Mouse (Mus musculus): ENCODE data around the gene Pole4.
"Not testable (repeated sequence)": the region's sequence is repeated elsewhere in the genome, so short reads cannot be mapped to it uniquely, and the experiment has no call there.

Pole4 gene

GRCm38 (mm10) chr6:82714841-82715240, 9.7 kb upstream of the Pole4 start:
- DNase-seq, result no peak

GRCm38 (mm10) chr6:82714243-82714642, 9.1 kb upstream of the Pole4 start:
- peak; percentile 74 for DNase-seq

GRCm38 (mm10) chr6:82707742-82708141, 2.6 kb upstream of the Pole4 start:
- DNase-seq, result no peak

GRCm38 (mm10) chr6:82707241-82707640, 2.1 kb upstream of the Pole4 start:
- no peak for DNase-seq

GRCm38 (mm10) chr6:82703710-82704109, 1.5 kb downstream of the Pole4 start:
- no peak for DNase-seq

- DNase-seq, result peak; percentile 90
Measured at GRCm38 (mm10) chr6:82702593-82703017, 2.6 kb downstream of the Pole4 start.

GRCm38 (mm10) chr6:82701296-82701695, 3.9 kb downstream of the Pole4 start:
- no peak for DNase-seq

- peak; percentile 11 for DNase-seq
Measured at GRCm38 (mm10) chr6:82699831-82700230, 5.3 kb downstream of the Pole4 start.

- no peak for DNase-seq
Measured at GRCm38 (mm10) chr6:82696736-82697135, 8.4 kb downstream of the Pole4 start.

GRCm38 (mm10) chr6:82694668-82695067, 10.5 kb downstream of the Pole4 start:
- DNase-seq, result peak; percentile 24

GRCm38 (mm10) chr6:82689474-82689873, 15.7 kb downstream of the Pole4 start:
- no peak for DNase-seq

GRCm38 (mm10) chr6:82688586-82688985, 16.6 kb downstream of the Pole4 start:
- DNase-seq, result peak; percentile 16

GRCm38 (mm10) chr6:82684136-82684535, 21.0 kb downstream of the Pole4 start:
- DNase-seq, result no peak

- not testable (repeated sequence) for DNase-seq
Measured at GRCm38 (mm10) chr6:82679286-82679685, 25.9 kb downstream of the Pole4 start.

- DNase-seq, result not testable (repeated sequence)
Measured at GRCm38 (mm10) chr6:82677629-82678028, 27.5 kb downstream of the Pole4 start.

GRCm38 (mm10) chr6:82666480-82666879, 38.7 kb downstream of the Pole4 start:
- no peak for DNase-seq

- no peak for DNase-seq
Measured at GRCm38 (mm10) chr6:82653169-82653525, 52.0 kb downstream of the Pole4 start.

GRCm38 (mm10) chr6:82652521-82653168, 52.5 kb downstream of the Pole4 start:
- peak; percentile 98 for DNase-seq

GRCm38 (mm10) chr6:82649096-82649495, 56.1 kb downstream of the Pole4 start:
- no peak for DNase-seq

GRCm38 (mm10) chr6:82647940-82648655, 57.1 kb downstream of the Pole4 start:
- DNase-seq, result no peak

GRCm38 (mm10) chr6:82647001-82647400, 58.2 kb downstream of the Pole4 start:
- DNase-seq, result no peak

- no peak for DNase-seq
Measured at GRCm38 (mm10) chr6:82640046-82640445, 65.1 kb downstream of the Pole4 start.

GRCm38 (mm10) chr6:82625331-82625730, 79.8 kb downstream of the Pole4 start:
- DNase-seq, result not testable (repeated sequence)

- no peak for DNase-seq
Measured at GRCm38 (mm10) chr6:82613201-82613600, 92.0 kb downstream of the Pole4 start.

GRCm38 (mm10) chr6:82611049-82611448, 94.1 kb downstream of the Pole4 start:
- DNase-seq, result no peak

All from embryo, embryonic 11 days (tissue).